Mouse (Mus musculus): ENCODE data around the gene Ppid. TPM values are rescaled to one million over a fixed set of nuclear protein-coding genes. Genes with fewer than 3 reads are reported as not detected.
"Not testable (repeated sequence)": the region's sequence is repeated elsewhere in the genome, so short reads cannot be mapped to it uniquely, and the experiment has no call there.

Ppid gene
- total RNA-seq, 2 experiments from 2014 or later, result 75.4 to 81.6 TPM

DNA sequence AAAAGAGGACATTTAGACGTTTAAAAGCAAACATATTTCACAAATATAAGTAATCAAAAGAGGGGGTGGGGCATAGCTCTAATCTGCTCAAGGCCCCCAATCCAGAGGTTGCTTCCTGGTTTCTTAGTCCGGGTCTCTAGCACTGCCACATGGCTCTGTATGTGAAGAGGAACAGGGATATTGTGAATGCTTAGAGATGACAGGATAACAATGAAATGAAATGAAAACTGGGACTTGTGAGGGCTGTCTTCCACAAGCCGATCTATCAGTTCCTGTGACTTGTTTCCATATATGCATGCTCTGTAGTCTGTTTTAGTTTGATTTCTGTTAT is 21.8 kb upstream of the Ppid start:
- no peak for DNase-seq (ENCODE audit: extremely low spot score in 1 of 2, low spot score in 1 of 2)

DNA sequence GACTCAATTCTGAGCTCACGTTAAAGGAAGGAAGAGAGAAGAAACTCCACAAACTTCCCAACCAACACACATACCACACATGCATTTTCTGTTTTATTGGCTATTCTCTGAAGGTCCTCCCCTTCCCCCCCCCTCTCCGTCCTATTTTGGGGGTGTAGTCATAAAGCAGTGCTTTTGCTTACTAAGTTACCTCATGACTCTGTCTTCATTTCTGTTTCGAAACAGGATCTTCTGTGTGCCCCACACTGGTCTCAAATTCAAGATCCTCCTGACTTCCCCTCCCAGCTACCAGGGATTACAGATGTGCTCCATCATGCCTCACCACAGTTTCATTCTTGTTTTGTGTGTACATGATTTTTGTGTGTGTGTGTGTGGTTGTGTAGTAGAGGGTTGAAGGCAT is 18.7 kb upstream of the Ppid start:
- DNase-seq (ENCODE audit: extremely low spot score in 1 of 2, low spot score in 1 of 2), result no peak

DNA sequence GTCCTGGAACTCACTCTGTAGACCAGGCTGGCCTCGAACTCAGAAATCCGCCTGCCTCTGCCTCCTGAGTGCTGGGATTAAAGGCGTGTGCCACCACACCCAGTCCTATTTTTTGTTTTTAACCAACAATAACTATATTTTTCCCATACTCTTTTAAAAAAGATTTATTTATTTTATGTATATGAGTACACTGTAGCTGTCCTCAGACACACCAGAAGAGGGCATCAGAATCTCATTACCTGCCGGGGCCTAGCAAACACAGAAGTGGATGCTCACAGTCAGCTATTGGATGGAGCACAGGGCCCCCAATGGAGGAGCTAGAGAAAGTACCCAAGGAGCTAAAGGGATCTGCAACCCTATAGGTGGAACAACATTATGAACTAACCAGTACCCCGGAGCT is 17.8 kb upstream of the Ppid start:
- DNase-seq (ENCODE audit: extremely low spot score in 1 of 2, low spot score in 1 of 2), result not testable (repeated sequence)

DNA sequence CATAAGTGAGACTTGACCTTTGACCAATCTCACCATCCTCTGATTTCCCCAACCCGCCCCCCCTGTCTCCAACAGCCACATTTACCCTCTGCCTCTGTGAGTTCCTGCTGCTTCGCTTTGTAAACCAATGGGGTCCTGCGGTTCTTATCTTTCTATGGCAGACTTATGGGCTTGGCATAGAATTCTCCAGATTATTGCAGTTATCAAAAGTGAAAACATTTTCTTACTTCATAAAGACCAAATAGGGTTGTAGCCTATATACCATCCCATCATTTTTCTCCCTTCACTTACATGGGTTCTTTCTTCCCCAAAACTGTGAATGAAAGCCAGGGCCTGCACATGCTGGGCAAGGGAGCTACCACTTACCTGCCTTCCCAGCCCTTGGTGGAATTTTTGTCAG is 16.8 kb upstream of the Ppid start:
- DNase-seq (ENCODE audit: extremely low spot score in 1 of 2, low spot score in 1 of 2), result no peak

DNA sequence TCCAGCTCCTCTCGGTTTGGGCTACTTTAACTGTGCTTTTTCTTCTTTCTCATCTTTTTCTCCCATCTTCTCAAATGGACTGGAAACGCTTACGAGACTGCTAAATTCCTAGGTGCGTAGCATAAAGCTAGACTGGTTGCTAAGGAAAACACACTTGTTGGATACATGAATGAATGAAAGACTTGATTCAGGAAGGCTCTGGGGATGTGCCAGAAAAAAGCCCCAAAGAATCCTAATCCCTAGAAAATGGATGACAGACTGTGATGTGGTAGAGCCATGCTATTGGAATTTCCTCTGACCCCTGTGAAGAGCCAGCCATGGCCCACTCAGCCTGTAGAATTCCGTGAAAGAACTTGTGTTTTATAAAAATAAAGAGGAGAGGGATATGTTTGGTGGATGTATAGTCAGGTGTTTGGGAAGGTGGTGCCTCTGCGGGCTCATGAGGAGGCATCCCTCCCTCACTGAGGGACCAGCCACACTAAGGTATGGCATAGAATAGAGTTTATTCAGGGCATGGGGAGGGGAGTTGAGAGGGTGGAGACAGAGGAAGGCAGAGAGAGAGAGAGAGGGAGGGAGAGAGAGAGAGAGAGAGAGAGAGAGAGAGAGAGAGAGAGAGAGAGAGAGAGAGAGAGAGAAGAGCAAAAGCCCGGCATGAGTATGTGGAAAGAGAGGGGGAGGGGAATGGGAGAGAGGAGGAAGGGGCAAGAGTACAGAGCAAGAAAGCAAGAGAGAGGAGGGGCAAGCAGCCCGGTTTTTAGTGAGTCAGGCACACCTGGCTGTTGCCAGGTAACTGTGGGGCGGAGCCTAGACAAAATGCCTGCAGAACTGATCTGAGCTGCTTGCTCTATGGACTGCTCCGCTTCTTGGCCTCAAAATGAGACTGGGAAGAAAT is 15.3 kb upstream of the Ppid start:
- DNase-seq (ENCODE audit: extremely low spot score in 1 of 2, low spot score in 1 of 2), result no peak

DNA sequence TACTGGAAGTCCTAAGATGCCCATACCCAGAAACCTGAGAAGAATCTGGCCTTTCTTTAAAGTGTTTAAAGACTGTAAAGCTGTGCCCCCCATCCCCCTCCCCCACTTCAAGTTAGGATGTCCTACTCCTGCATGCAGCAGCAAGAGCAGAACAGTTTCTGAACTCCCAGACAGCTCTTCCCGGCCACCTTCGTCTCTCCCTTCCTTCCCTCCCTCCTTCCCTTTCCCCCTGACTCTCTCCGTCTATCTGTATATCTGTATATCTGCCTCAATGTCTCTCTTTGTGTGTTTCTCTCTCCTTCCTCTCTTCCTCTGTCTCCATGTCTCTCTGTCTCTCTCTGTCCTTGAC is 14.7 kb upstream of the Ppid start:
- no peak for DNase-seq (ENCODE audit: extremely low spot score in 1 of 2, low spot score in 1 of 2)

DNA sequence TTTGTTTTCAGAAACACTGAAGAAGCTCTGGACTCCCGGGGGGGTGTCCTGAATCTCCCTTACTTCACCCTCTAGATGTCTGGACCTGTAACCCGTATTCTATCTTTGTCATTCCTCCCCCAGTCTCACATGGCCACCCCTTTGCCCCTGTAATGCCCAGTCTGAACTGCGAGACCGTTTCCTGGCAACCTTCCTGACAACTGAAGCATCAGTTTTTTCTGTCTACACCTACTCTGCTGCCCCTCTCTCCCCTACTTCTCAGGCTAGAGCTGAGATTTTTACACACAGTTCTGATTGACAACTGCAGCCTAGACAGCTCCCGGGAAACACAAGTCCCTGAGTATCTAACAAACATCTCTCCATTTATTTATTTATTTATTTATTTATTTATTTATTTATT is 14.3 kb upstream of the Ppid start:
- DNase-seq (ENCODE audit: extremely low spot score in 1 of 2, low spot score in 1 of 2), result no peak

DNA sequence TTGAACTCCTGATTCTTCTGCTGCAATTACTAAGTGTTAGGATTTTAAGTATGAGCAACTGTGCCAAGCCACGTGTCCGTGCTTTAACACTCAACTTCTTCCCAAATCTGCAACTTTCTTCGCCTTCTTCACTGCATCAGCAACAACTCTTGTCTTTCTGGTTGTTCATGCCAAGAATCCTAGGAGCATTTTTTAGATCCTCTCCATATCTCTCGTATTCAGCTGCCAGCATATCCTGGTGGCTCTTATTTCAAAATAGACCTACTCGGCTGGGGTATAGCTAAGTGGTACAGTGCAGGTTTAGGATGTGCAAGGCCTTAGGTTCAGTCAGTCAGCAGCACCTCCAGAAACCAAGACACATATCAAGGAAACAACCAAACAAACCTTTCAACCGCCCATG is 13.5 kb upstream of the Ppid start:
- no peak for DNase-seq (ENCODE audit: extremely low spot score in 1 of 2, low spot score in 1 of 2)

DNA sequence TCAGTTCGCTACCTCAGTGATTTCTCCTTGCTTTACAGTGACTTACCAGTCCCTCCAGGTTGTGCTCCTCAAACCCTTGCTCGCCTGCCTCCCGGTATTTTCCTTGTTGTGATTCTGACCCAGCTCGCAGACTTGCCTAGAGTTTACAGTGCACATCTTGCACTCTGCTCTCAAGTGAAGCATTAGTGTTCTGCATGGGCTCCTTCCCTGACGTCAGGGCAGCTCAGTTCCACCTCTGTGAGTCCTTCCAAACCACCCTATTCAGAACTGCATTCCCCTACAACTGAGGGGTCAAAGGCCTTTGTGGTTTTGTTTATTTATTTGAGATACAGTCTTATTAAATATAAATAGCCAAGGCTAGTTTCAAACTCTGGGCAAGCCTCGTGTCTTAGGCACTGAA is 13.0 kb upstream of the Ppid start:
- no peak for DNase-seq (ENCODE audit: extremely low spot score in 1 of 2, low spot score in 1 of 2)

DNA sequence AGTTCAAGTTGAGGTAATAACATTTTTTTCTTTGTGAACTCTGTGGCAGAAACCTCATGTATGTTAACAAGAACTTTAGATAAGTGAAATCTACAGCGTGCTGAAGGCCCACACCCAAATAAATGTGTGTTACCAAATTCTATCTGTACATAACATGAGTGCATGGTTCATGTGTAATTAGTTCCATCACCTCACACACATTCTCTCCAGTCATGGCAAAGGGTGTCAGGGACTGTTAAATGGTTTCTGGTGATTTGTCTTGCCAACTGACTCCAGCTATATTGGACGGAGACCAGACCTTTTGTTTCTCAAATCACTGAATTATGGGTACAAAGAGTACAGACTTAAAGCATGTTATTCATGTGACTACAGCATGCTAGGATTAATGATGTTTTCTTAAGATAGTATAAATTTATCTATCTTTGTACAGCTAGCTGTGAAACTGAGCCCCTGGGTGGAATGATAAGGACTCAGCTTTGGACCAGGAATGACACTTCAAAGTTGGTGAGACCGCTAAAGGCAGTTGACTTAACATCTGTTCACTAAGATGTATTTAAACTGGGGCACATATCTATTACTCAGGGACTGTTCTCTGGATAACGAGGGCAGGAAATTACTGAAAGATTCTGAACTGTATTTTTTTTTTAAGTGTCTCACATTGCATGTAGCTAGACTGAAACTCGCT is 11.1 kb upstream of the Ppid start:
- no peak for DNase-seq (ENCODE audit: extremely low spot score in 1 of 2, low spot score in 1 of 2)

DNA sequence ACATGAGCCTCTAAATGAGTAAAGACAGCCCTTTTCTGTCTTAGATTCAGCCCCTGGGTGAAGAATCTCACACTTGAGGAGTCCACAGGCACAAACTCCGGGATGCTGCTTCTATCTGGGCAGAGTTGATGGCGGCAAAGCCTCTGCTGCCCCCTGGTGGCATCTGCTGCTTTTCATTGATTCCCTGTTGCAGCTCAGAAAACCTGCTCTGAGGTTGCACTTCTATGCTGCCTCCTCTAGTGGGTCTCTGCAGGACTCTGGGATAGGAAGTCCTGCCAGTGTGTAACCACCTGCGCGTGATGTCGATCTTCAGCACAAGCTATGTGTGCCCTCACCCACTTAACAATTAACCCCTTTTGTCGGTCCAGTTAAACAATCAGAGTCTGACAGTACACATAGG is 4.3 kb upstream of the Ppid start:
- DNase-seq (ENCODE audit: extremely low spot score in 1 of 2, low spot score in 1 of 2), result peak; percentile 88 to 98

DNA sequence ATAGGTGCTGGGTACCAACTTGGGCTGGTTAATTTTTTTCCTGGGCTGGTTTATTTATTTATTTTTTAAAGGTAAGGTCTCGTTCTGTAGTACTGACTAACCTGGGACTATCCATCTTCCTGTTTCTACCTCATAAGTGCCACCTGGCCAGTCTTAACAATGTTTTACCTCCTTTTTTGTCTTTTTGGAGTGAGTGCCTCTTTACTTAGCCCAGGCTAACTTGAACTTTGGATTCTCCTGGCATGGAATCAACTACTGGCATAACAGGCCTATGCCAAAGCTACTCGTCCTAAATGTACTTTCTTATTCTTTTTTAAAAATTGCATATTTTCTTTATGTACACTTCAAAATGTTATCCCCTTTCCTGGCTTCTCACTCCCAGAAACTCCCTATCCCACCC is 1.5 kb upstream of the Ppid start:
- no peak for DNase-seq (ENCODE audit: extremely low spot score in 1 of 2, low spot score in 1 of 2)

DNA sequence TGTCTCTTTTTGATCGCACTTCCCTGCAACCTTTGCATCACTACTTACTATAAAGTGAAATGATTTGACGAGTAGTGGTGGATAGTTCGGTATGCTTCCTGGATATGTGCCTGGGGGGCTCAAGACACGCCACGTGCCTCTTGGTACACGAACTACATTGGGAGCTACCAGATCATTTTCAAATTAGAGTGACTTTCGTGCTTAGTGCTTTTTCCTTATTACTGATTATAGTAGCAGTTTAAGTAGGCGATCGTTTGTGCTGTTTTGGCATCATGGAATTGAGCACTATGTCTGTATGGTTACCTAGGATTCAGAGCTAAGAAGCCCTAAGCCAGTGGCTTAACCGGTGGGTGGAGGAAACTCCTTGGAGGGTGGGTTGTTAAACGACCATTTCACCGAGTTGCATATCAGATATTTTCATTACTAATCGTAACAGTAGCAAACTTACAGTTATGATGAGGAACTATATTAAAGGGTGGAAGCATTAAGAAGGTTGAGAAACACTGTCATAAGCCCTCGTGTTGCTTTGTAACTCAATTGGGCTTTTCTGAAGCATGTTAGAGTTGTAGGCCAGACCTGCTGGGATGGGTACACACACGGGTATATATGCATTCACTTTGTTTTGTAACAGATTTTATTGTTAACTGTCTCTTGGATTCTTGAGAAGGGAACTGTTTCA is 790 bp downstream of the Ppid start:
- no peak for DNase-seq (ENCODE audit: extremely low spot score in 1 of 2, low spot score in 1 of 2)

DNA sequence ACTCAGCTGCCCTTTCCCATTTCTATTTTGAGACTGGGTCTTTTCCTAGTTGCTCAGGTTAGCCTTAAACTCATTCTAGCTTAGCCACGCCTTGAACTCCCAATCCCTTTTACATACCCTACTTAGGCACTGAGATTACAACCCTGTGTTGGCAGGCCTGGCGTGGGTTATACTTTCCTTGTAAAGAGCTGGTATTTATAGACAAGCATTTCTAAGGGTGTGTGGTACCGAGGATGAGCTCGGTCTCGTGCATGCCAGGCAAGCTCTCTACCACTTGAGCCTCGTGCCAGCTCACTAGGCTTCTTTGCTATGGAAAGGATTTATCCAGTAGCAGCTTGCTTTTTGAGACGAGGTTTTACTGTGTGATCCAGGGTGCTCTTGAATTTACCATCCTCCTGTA is 4.3 kb downstream of the Ppid start:
- DNase-seq (ENCODE audit: extremely low spot score in 1 of 2, low spot score in 1 of 2), result no peak

DNA sequence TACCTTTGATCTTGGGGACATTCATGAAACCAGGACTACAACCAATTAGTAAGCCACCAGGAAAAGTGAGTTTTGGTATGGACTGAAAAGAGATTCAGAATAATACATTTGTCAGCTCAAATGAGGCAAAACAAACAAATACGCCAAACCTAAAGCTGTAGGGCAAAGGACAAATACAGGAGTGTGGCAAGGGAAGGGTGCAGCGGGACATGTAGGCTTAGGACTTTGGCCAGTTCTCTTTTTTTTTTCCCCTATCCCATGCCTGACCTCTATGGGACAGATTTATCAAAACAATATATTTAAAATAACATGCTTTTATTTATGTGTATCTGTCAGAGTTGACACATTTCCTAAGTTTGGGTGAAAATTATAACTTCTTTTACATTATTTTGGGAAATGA is 18.7 kb downstream of the Ppid start:
- DNase-seq (ENCODE audit: extremely low spot score in 1 of 2, low spot score in 1 of 2), result no peak

DNA sequence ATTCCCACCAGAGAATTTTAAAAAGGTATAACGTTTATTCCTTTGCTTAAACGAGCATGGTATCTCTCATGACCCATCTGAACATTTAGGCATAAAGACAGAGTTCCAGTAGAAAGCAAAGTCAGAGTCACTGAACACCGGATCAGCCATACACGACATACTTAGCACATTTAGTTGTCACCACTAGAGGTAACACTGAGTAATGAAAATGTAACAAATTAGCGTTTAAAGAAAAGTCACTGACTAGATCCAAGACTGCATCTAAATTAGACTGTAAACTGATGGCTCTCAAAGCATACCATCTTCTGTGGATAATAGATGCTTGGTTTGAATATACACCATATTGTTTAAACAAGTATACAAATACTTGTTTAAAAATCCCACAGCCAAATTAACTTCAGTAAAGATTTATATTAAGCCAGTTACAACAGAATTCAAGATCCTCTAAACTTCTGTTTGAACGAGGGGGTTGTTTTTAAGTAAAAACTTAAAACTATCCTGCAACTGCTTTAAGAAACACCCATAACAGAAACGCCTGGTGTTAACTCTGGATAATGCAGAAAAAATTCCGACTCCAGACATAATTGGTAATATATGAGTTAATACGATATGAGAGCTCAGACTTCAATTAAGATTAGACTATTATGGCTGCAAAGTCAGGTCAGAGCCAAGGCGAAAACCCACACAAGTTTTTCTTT is 36.5 kb downstream of the Ppid start:
- no peak for DNase-seq (ENCODE audit: extremely low spot score in 1 of 2, low spot score in 1 of 2)

DNA sequence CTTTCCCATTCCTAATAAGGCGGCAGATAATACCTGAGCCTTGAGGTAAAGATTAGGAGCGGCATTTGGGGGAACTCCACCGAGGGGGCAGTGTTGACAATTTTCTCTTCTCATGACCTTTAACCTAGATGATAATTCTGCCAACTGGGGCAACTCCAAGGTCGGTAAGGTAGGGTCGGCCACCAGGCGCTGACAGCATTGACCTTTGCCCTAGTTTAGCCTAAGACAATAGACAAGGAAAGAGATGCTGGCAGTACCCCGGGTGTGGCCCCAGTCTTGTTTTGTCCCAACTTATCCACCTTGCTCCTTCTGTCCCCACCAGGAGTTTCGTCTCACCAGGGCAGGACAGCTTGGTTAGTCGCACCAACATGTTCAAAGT is 37.0 kb downstream of the Ppid start:
- peak in 1 of 2 experiments; percentile 9 for DNase-seq (ENCODE audit: extremely low spot score in 1 of 2, low spot score in 1 of 2)

DNA sequence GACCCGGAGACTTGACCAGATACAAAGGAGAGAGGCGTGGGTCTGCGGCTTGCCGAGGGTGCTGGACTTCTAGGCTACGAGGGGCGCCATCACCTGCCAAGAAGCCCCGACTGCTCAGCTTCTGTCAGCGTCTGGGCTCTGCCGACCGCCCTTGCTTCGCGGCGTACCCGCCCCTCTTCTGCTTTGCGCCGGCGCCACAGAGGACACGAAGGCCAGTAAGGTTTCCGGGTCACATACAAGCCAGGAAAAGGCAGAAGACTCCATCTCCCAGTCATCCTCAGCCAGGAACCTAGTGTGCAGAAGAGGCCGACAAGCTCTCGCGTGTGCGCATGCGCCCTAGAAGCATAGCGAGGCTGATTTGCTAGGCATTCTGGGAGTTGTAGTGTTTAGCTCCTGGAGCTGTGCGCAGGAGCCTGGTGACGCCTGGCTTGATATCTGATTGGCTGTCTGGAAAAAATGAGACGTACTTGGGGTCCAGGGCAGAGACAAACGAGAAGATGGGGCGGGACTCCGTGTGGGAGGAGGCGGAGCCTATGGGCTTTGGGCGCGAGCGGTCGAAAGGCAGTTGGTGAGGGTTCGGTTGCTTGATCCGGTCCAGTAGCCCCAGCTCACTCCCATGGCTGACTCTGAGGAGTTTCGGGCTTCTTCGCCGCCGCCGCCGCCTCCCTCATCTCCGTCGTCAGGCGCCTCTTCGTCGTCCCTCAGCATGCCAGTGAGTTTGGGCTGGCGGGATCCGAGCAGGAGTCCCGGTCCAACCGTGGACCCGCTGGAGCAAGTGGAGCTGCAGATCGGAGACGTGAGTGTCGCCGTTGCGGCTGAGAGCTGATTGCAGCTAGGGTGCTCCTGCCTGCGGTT is 37.6 kb downstream of the Ppid start, which contains the start of gene 4930579G24Rik:
TSS of gene 4930579G24Rik (plus strand) at position 519 of the 855 bp plus-strand sequence.
- peak; percentile 77 to 78 for DNase-seq (ENCODE audit: extremely low spot score in 1 of 2, low spot score in 1 of 2)

DNA sequence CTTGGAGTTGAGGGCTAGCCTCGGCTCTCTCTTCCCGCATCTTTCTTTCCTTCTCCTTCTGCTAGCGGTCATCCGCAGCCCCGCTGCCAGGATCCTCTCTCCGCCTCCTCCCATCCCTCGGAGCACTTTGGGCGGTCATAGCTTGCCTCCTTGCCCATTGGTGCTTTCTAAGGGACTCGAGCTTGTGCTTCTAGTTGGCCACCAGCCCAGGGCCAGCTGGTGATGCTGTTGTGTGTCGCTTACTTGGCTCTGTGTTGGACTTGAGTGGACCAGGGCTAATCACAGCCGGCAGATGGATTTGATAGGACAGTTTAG is 38.2 kb downstream of the Ppid start, which contains the start of gene Etfdh:
TSS of gene Etfdh (minus strand) at position 85 of the 315 bp plus-strand sequence.
- DNase-seq (ENCODE audit: extremely low spot score in 1 of 2, low spot score in 1 of 2), result peak in 1 of 2 experiments; percentile 34

DNA sequence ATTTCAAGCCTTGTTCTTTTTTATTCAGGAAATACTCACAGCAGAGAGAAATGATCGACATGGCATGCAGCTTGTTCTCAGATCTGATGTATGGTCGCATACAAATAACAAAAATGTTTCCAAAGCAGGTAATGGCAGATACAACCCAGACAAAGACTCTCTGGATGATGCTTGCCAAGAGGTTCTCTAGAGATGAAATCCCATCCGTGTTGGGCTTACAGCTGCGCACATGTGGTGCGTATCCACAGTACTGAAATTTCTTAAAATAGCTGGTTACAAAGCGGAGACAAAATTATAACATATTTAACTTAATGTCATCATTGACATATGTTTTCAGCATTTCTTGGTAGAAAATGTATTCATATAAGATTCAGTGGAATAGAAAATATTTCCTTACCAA is 61.0 kb downstream of the Ppid start:
- no peak for DNase-seq (ENCODE audit: extremely low spot score in 1 of 2, low spot score in 1 of 2)
